In genomic region chr3:40525341-40525740, GRCm38 (mm10) we compare ENCODE assay signal across 10 mouse cellular contexts. TPM values are rescaled to one million over a fixed set of nuclear protein-coding genes. Genes with fewer than 3 reads are reported as not detected.
DNase-seq lines count a peak whose midpoint lies in the region; ATAC-seq lines count a peak whose summit lies in the region.
"Had no signal": no experiment of that assay in that cellular context is flagged by ENCODE, and none has a peak within 500 bp of the region (broad histone marks: within the 10 kb centered on the region; RNA-seq: fewer than 3 reads in every experiment).

No protein-coding gene starts in this region.

- no peaks in the 10 kb centered on the region for H3K36me3 ChIP-seq in kidney, embryonic 15.5 days
- H3K36me3 ChIP-seq: limb, embryonic 13.5 days; stomach, embryonic 15.5 days had no signal

- H3K27ac ChIP-seq in kidney, embryonic 15.5 days: no peak overlapping the region
- H3K27ac ChIP-seq: limb, embryonic 13.5 days; stomach, embryonic 15.5 days had no signal

- peak; percentile 38 for DNase-seq in kidney, adult 18-20 months
- DNase-seq in CD4-positive, CD25-positive, alpha-beta regulatory T cell, adult 2 months (ENCODE audit: low read depth, low spot score): peak; percentile 87
- peak; percentile 80 for DNase-seq in NIH3T3 (ENCODE audit: low read depth)
- peak; percentile 73 to 86 for DNase-seq in cerebellum, postnatal 14 days
- peak; percentile 33 to 61 for DNase-seq in left cerebral cortex, postnatal 14 days (ENCODE audit: low spot score in 2 of 2)
- peak; percentile 21 for DNase-seq in skeletal muscle tissue, adult 2 months (ENCODE audit: low read depth, low spot score)
- DNase-seq in ovary, adult 18-20 months (ENCODE audit: low spot score): no peak

- peaks cover 7% of the 10 kb centered on the region for H3K4me1 ChIP-seq in kidney, embryonic 15.5 days
- H3K4me1 ChIP-seq: stomach, embryonic 15.5 days had no signal

- H3K4me3 ChIP-seq in kidney, embryonic 15.5 days (replicated peaks): no peak overlapping the region
- H3K4me3 ChIP-seq: limb, embryonic 13.5 days; stomach, embryonic 15.5 days had no signal

- WGBS in kidney, embryonic 15.5 days: 20% methylated on average over 4 of the region's 4 CpGs

- no peaks in the 10 kb centered on the region for H3K9me3 ChIP-seq in kidney, embryonic 15.5 days (replicated peaks)
- H3K9me3 ChIP-seq: stomach, embryonic 15.5 days had no signal

- intact Hi-C loops in left cerebral cortex, postnatal 14 days (cut with DNase I): loop anchor here (5.0 kb wide), 1 partner anchor 222 kb away; no protein-coding TSS in a partner anchor

- no peak overlapping the region for H3K4me2 ChIP-seq in kidney, embryonic 15.5 days
- H3K4me2 ChIP-seq: limb, embryonic 13.5 days; stomach, embryonic 15.5 days had no signal

- ATAC-seq in kidney, embryonic 15.5 days (replicated peaks; ENCODE audit: low FRiP score): no peak

- H3K9ac ChIP-seq in kidney, embryonic 15.5 days: no peak overlapping the region
- H3K9ac ChIP-seq: limb, embryonic 13.5 days; stomach, embryonic 15.5 days had no signal

- H3K27me3 ChIP-seq in kidney, embryonic 15.5 days: peaks cover 14% of the 10 kb centered on the region

RNA-seq across cellular contexts. Expression of gene Intu, which starts 5.7 kb away (rescaled TPM):
- 3.4 TPM in 2 replicates for polyA plus RNA-seq in kidney, embryonic 15.5 days (2015; fragmentation: Nextera tagmentation; extraction: Ambion mirVana)
- 1 to 10 TPM; 4.9 to 5.6 TPM for total RNA-seq in left cerebral cortex, postnatal 14 days (2021)
